Mouse (Mus musculus): ENCODE results near the gene Zfp583. TPM values are rescaled to one million over a fixed set of nuclear protein-coding genes. Genes with fewer than 3 reads are reported as not detected.
"Not testable (repeated sequence)": the region's sequence is repeated elsewhere in the genome, so short reads cannot be mapped to it uniquely, and the experiment has no call there.

The Zfp583 gene
- total RNA-seq (2015) (0.96 and 1.3 TPM in 2 replicates), total RNA-seq (2017) (0.88 and 1.8 TPM in 2 replicates)

DNA sequence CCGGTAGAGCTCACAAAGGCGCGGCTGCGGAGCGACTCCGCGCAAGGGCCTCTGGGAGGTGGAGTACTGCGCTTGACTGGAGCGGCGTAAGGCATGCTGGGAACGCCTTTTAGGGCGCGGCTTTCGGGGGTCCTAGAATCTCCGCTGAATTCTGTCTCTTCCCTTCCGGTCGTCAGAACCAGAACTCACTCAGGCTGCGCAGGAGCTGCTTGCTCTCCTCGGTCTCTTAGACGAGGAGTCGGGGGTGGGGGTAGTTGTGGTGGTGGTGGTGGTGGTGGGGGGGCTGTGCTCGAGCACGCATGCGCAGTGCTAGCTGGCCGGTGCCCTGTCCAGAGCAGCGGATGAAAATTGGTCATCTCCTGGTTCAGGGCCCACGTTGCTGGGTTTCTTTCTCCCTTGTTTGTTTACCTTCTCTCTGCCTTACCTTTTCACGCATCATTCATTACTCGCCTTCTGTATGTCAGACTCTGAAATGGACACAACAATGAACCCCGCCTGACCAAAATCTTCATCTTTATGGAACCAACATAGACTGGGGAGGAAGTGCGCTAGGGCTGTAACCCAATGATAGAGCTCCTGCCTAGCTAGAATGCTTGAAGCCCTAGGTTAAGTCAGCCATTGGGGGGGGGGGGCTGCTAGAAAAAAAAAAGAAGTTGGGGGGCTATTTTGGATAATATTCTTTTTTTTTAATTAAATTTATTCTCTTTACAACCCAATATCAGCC is at the start of gene Zfp583:
Gene Zfp583, minus strand, starts transcription at position 53 of the 724 bp plus-strand sequence.
- ATAC-seq (ENCODE audit: poor library complexity, severe bottlenecking) = peak; percentile 97

DNA sequence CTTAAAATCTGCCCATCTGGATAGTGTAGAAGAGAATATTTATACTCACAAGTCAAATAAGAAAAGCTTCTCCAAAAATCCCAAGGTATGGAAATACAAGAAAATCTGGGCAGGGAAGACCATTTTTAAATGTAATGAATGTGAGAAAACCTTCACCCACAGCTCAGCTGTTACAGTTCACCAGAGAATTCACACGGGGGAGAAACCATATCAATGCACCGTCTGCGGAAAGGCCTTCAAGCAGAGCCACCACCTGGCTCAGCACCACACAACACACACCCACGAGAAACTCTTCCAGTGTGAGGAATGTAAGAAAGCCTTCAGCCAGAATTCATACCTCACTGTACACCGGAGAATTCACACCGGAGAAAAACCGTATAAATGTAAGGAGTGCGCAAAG is 47.4 kb upstream of the Zfp583 start:
- no peak for ATAC-seq (ENCODE audit: poor library complexity, severe bottlenecking)

DNA sequence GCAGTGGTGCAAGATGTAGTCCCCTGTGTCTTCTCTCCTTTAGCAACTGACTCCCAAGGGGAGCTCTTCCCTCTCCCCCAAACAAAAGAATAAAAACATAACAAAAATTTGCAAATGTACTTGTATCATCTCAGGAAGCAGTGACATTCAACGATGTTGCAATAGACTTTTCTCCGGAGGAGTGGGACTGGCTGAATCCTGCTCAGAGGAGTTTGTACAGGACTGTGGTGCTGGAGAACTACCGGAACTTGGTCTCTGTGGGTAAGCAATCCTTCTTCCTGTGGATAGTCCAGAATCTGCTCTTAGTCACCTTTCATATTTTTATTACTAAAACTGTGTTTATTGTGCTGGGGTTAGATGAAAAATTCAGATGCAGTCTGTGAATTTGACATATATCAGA is 41.9 kb upstream of the Zfp583 start:
- no peak for ATAC-seq (ENCODE audit: poor library complexity, severe bottlenecking)

DNA sequence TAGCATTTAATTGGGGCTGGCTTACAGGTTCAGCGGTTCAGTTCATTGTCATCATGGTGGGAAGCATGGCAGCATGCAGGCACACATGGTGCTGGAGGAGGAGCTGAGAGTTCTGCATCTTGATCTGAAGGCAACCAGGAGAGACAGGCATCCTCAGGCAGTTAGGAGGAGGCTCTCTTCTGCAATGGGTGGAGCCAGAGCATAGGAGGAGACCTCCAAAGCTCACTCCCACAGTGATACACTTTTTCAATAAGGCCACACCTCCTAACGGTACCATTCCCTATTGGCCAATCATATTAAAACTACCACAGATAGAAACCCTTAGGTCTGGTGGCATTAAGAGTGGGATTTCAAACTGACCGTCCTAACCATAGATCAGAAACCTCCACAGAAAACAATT is 38.4 kb upstream of the Zfp583 start:
- ATAC-seq (ENCODE audit: poor library complexity, severe bottlenecking) = no peak

DNA sequence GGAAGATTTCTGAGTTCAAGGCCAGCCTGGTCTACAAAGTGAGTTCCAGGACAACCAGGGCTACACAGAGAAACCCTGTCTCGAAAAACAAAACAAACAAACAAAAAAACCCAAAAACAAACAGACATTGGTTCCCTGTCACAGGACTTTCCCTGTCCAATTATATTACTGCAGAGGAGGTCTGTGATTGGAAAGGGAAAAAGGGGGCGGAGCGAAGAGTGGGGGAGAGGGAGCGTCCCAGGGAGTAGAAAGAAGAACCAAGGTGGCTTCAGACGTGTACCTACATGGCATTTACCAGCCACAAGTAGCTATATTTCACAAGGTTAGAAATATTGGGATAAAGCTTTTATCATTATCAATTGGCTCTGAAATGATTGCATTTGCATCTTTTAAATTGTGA is 37.1 kb upstream of the Zfp583 start:
- ATAC-seq (ENCODE audit: poor library complexity, severe bottlenecking) = not testable (repeated sequence)

DNA sequence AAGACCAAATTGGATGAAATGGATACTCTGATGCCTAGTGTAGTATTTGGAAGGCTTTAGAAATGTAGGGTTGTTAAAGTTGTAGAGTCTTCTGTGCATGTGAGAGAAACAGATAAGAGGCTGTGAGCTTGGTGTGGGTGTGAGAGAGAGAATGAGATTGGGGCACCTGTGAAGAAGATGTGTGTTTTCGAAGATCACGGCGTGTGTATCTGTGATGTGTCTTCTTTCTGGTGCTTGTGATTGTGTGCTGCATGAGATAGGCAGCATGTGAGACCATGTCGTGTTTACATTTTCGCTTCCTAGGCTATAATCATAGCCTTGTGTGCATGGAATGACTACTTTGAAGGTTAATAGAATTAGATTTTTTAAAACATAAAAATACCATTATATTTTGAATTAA is 36.1 kb upstream of the Zfp583 start:
- ATAC-seq (ENCODE audit: poor library complexity, severe bottlenecking) = no peak

DNA sequence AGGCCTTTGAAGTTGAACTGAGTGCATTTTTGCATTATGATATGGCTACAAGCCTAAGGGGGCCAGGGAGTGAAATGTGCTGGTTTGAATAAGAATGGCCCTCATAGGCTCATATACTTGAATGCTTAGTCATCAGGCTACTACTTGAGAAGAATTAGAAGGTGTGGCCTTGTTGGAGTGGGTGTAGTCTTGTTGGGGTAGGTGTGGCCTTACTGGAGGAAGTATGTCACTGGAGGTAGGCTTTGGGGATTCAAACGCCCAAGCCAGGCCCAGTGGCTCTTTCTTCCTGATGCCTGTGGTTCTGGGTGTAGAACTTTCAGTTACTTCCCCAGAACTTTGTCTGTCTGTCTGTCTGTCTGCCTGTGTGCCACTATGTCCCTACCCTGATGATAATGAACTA is 33.7 kb upstream of the Zfp583 start:
- no peak for ATAC-seq (ENCODE audit: poor library complexity, severe bottlenecking)

DNA sequence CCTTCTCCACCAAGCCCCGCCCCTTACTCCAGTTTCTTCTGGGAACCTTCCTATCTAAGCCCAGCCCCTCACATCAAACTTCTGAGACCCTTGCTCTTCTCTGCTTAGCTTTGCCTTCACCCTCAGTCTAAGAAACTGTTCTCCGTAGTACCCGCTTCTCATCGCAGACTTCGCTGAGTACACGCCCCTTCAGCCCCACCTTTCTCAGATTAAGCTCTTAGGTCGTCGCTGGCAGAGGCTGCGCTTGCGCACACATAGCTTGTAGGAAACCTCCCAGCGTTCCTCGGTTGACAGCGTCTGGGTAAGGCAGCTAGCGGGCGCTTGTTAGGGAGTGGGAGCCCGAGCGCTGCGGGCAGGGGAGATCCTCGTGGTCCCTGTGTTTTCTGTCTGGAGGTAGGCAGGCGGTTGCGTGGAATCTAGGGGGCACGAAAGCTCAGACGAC is 32.0 kb upstream of the Zfp583 start, which contains the start of gene Zfp78:
Gene Zfp78, plus strand, starts transcription at position 234 of the 442 bp plus-strand sequence.
- ATAC-seq (ENCODE audit: poor library complexity, severe bottlenecking) = peak; percentile 68

DNA sequence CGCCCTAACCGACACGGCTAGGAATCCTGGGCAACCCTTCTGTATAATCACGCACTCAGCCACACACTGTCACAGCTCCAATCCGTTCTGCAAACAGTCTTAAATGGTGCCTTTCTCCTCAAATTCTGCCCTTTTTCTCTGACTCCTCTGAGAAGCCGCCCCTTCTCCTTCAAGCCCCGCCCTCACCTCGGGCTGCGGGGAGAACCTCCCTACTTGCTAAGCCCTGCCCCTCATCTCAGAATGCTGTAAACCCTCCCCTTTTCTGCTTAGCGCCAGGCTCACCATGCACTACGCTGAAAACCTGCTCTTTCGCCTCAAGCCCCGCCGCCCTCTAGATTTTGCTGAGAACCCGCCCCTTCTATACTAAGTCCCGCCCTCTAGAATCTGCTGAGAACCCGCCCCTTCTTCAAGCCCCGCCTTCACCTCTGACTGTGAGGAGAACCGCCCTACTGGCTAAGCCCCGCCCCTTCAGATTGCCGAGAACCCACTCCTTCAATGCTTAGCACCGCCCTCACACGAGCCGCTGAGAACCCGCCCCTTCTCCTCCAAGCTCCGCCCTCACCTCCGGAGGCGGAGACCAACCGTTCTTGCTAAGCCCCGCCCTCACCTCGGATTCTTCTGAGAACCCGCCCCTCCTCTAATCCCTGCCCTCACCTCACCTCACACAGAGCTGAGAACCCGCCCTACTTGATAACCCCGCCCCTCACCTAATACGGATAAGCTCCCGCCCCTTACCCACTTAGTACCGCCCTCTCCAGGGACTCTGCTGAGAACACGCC is 31.4 kb upstream of the Zfp583 start:
- peak; percentile 77 for ATAC-seq (ENCODE audit: poor library complexity, severe bottlenecking)

DNA sequence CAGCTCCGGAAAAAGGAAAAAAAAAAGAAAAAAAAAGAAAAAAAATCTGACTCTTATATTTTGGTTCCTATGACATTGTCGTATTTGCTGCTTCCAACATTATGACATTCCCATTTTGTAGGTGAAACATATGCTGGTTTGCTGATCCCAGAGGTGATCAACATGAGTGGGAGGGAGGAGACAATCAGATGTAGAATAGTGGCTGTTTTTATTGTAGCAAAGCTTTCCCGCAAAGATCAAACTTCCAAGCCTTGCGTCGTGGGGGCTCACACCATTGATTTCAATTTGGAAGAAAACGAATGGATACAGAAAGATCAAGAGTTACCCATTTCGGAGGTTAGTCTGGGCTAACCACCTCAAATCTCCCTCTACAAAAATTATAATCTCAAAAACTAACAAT is 30.7 kb upstream of the Zfp583 start:
- ATAC-seq (ENCODE audit: poor library complexity, severe bottlenecking) = no peak

DNA sequence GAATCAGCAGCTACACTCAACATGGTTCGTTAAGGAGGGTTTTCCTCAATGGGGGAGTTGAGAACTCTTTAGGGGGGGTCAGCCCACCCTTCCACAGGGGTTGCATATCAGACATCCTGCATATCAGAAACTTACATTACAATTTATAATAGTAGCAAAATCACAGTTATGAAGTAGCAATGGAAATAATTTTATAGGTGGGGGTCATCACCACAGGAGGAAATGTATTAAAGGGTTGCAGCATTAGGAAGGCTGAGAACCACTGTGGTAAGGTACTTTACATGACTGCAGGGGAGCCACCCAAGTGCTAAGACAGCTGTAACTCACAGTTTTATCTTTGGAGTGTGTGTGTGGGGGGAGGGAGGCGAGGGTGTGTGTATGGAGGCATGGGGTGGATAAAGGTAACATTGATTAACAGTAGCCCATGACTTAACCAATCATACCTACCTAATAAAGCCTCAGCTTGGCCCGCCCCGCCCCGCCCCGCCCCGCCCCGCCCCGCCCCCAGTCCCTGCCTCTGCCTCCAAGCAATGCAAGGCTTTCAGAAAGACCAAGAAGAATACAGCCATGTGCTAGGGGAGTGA is 29.5 kb upstream of the Zfp583 start:
- no peak for ATAC-seq (ENCODE audit: poor library complexity, severe bottlenecking)

DNA sequence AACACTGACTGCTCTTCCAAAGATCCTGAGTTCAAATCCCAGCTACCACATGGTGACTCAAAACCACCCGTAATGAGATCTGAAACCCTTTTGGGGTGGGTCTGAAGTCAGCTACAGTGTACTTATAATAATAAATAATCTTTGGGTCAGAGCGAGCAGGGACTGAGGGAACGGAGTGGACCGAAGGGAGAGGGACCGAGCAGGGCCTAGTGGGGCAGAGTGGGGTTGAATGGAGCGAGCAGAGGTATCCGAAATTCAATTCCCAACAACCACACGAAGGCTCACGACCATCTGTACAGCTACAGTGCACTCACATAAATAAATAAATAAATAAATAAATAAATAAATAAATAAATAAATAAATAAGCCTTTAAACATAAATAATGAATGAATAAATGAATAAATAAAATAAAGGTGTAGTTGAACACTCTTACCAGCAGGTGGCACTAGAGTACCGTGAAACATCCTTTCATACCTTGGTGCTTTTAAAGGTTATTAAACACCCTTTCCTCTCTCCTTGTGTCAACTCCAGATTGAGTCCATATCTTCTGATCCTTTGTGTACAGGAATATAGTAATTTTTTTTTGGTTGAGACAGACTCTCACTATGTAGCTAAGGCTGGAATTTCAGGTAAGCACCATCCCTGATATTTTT is 28.0 kb upstream of the Zfp583 start:
- ATAC-seq (ENCODE audit: poor library complexity, severe bottlenecking) = no peak

DNA sequence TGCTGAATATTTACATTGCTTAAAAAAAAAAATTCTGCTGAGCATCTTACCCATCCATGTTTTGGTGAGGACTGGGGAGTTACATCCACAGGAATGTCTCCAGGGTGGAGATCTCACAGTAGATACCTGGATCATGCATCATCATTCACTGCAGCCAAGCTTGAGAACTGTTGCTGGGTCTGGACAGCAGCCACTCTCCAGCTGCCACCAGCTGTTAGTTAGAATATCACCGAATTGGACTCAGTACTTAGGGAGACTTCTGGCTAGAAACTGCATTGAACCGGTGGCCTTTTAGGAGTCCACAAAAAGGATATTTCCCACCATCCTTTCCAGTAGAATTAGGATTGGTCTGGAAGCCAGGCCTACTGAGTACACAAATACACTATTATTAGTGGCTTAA is 27.0 kb upstream of the Zfp583 start:
- ATAC-seq (ENCODE audit: poor library complexity, severe bottlenecking) = no peak

DNA sequence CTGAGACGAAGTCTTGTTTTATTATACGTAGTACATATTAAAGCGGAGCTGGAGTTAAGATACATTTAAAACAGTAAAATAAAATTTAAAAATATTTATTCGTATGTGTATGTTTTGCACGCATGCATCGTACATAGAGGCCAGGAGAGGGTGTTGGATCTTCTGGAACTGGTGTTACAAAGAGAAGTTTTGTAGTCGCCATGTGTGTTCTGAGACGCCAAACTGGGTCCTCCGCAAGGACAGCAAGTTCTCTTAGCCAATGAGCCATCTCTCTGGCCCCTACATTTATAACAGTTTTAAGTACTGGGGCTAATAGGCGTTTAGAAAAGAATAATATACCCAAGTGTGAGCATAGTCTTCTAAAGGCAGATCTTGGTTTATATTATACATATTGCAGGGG is 13.0 kb upstream of the Zfp583 start:
- no peak for ATAC-seq (ENCODE audit: poor library complexity, severe bottlenecking)

DNA sequence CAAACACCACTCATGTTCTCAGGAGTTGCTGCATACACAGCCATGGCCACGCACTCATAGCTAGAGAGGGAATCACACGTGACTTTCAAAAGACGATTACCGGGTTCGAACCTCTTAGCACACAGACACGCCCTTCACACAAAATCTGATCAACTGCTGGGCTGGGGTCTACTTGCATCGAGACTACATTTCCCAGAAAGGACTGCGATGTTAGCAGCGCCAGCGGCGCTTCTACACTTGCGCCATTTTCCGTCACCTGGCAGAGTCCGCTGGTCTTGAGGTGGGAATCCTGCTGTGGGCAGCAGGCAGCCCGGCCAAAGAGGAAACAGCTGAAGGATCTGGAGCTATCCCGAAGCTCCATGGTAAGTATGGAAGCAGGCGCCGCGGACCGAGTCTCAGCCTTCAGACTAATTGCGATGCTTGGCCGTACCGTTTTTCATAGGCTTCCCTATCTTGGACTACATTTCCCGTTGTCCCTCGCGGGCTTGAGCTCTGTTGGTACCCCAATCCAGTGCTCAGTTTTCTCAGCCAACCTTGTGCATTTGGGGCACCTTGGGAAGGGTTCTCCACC is 12.5 kb upstream of the Zfp583 start, which contains the start of gene Gm3854:
Gene Gm3854, plus strand, starts transcription at position 259 of the 571 bp plus-strand sequence.
- peak; percentile 71 for ATAC-seq (ENCODE audit: poor library complexity, severe bottlenecking)

DNA sequence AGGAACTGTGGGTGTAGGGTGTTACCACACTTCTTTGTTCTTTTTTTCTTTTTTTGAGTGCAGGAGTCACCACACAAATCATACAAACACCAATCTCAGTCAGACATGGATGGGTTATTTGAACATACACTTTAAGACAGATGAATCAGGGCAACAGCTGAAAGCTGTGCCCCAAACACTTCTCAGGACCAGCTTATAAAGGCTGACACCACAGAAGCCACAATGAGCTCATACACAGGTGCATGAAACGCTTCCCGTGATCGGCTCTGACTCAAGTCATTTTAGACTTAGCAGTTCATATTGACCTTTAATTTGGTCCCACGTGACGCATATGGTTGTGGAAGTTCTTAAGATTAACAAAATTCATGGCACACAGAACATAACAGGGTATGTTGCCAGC is 8.8 kb upstream of the Zfp583 start:
- no peak for ATAC-seq (ENCODE audit: poor library complexity, severe bottlenecking)

DNA sequence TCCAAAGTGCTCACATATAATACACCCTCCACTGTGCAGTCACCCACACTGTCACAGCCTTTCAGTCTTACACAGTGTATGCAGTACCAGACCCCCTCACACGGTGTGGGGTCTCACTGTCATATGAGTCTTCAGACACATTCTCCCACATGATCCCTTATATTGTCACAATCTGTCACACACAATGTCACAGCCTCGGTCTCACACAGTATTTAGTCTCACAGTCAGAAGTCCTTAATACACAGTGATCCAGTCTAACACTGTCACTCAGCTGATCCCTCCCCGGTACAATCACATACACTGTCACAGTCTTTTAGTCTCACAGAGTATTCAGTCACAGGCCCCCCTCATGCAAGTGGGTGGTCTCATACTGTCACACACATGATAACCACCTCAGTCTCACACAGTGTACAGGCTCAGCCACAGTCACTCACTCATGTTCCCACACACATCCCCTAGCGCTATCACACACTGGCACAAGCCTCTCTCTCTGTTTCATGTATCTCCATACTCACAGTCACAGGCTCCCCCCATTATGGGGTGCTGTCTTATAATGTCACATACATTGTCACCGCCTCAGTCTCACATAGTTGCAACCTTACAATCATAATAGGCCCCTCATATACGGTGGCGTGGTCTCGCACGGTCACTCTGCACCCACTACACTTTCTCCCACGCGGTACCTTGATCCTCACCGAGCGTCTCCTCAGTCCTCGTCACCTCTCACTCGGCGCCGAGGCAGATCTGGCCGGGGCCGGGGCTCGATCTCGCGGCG is 440 bp downstream of the Zfp583 start:
- peak; percentile 37; the same call in 1 of the 2 replicates for ATAC-seq (ENCODE audit: poor library complexity, severe bottlenecking)

DNA sequence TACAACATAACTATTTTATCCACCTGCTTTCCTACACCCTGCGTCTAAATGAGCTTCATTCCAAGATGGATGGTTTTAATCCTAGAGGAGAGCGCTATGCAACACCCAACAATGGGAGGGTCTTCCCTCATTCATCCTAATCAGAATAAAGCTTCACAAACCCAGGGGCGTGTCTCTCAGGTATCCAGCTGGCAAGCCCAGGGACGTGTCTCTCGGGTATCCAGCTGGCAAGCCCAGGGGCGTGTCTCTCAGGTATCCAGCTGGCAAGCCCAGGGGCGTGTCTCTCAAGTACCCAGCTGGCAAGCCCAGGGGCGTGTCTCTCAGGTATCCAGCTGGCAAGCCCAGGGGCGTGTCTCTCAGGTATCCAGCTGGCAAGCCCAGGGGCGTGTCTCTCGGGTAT is 30.3 kb downstream of the Zfp583 start:
- ATAC-seq (ENCODE audit: poor library complexity, severe bottlenecking) = not testable (repeated sequence)

DNA sequence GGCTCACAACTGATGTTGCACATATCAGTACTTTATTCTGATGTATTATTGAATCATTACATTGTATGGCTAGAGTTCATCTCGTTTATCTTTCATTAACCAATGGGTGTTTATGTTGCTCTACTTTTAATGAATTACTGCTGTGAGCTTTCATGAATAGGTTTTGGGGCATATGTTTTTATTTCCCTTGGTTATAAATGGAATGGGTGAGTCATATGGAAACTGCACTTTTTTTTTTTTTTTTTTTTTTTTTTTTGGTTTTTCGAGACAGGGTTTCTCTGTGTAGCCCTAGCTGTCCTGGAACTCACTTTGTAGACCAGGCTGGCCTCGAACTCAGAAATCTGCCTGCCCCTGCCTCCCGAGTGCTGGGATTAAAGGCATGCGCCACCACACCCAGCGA is 40.0 kb downstream of the Zfp583 start:
- ATAC-seq (ENCODE audit: poor library complexity, severe bottlenecking) = not testable (repeated sequence)

DNA sequence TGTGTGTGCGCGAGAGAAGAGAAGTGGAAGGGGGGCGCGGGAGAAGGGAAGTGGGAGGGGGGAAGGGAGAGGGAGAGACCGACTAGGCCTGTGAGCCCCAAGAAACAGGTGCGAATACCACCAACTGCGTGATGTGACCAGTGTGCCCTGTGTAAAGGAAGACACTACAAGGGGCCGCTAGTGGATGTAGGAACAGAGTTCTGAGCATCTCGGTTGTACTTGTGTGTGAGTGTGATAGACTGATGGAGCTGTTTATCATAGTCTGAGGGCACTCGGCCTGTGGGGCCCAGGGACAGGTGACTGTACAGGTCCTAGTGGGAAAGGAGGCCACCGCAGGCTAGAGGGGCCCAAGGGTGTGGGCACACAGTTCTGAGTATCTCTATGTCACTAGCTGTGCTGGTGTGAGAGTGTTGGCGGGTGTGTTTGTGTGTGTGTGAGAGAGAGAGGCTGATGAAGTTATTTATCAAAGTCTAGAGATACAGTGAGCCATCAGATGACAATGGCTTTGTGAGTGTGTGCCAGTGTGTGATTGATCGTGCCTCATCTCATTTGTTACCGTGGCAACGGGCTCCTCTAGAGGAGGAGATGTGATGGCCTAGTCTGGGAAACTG is 44.1 kb downstream of the Zfp583 start:
- no peak for ATAC-seq (ENCODE audit: poor library complexity, severe bottlenecking)
